7 mouse cellular contexts compared by ENCODE assay signal in the genomic region with DNA sequence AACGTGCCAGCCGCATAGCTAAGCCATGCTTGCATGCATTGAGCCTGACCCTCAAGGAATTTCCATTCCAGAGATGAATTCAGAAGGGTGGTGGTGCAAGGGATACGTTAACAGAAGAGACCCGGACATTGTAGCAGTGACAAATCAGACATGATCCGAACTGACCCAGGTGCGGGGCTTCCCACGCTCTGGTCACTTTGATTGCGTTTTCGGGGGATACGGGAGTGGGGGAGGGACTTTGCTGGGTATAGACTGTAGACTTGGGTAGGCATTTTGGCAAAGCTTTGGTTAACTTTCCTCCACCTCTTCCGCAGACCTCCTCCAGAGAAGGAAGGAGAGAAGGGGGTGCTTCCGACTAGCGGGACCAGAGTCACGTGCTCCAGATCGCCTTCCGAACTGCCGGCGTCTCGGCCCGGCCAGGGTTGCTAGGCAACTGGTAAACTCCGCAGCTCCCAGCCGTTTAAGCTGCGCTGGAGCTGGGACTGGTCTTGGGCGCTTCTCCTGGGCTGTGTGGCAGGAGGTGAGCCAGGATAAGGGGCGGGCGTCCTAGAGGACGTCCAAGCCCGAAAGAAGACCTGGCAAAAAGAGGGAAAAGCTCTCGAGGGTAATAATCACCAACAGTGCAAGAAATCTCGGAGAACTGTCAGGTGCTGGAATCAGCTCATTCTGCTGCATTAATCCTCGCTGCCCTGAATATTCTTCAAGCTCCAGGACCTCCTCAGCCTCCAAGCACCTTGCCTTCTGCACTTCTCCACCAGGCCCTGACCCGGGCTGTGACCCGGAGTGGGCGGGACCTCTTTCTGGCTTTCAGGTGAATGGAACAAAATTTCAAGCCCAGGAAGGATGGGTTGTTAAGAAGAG. TPM values are rescaled to one million over a fixed set of nuclear protein-coding genes. Genes with fewer than 3 reads are reported as not detected.
DNase-seq lines count a peak whose midpoint lies in the region; ATAC-seq lines count a peak whose summit lies in the region.

Dnaic2 (plus strand) TSS at position 444 of the 861 bp plus-strand sequence.

- H3K4me1 ChIP-seq in intestine, embryonic 15.5 days (replicated peaks) = peaks cover 16% of the 10 kb centered on the region
- H3K4me1 ChIP-seq in midbrain, embryonic 10.5 days = peaks cover 38% of the 10 kb centered on the region

- peak; percentile 80 for ATAC-seq in intestine, embryonic 15.5 days

- no peaks in the 10 kb centered on the region for H3K27me3 ChIP-seq in intestine, embryonic 15.5 days (replicated peaks)
- peaks cover 26% of the 10 kb centered on the region for H3K27me3 ChIP-seq in midbrain, embryonic 10.5 days (ENCODE audit: low read depth, poor library complexity, severe bottlenecking)
- H3K27me3 ChIP-seq in splenic B cell, adult 2 months (ENCODE audit: control insufficient read depth, insufficient read depth, low read length, poor library complexity, severe bottlenecking) = no peaks in the 10 kb centered on the region; the same call in 1 of the 2 replicates

- H3K4me2 ChIP-seq in intestine, embryonic 15.5 days (replicated peaks) = peak within 1 kb of the TSS; percentile 70

- no peak within 1 kb of the TSS for H3K27ac ChIP-seq in intestine, embryonic 15.5 days
- no peak within 1 kb of the TSS for H3K27ac ChIP-seq in midbrain, embryonic 10.5 days (replicated peaks)

- H3K9me3 ChIP-seq in intestine, embryonic 15.5 days = no peaks in the 10 kb centered on the region
- H3K9me3 ChIP-seq in midbrain, embryonic 10.5 days (replicated peaks) = no peaks in the 10 kb centered on the region

- intact Hi-C loops in left cerebral cortex, postnatal 4 days (cut with DNase I) = no loop called here

- H3K9ac ChIP-seq in intestine, embryonic 15.5 days = no peak within 1 kb of the TSS

- H3K4me3 ChIP-seq in intestine, embryonic 15.5 days (replicated peaks) = peak within 1 kb of the TSS; percentile 26
- H3K4me3 ChIP-seq in midbrain, embryonic 10.5 days = peak within 1 kb of the TSS; percentile 50

- H3K36me3 ChIP-seq in intestine, embryonic 15.5 days = no peaks in the 10 kb centered on the region
- H3K36me3 ChIP-seq in midbrain, embryonic 10.5 days = no peaks in the 10 kb centered on the region
- no peaks in the 10 kb centered on the region for H3K36me3 ChIP-seq in splenic B cell, adult 2 months (ENCODE audit: control insufficient read depth, insufficient read depth, low read length, poor library complexity, severe bottlenecking)

- DNase-seq in adrenal gland, postnatal 4 days (ENCODE audit: low spot score in 2 of 2) = peak; percentile 27 to 44
- DNase-seq in embryo, embryonic 10.5 days (ENCODE audit: low spot score) = peak; percentile 84
- peak; percentile 76 for DNase-seq in gastrocnemius, postnatal 25 days
- peak; percentile 71 for DNase-seq in left cerebral cortex, postnatal 4 days
- DNase-seq in midbrain, embryonic 10.5 days (ENCODE audit: low spot score) = peak; percentile 84
- peak; percentile 53 for DNase-seq in splenic B cell, adult 2 months (ENCODE audit: low read depth, low spot score)

- 10% methylated on average over 34 of the region's 34 CpGs for WGBS in intestine, embryonic 15.5 days
- WGBS in midbrain, embryonic 10.5 days = 11% methylated on average over 34 of the region's 34 CpGs

RNA-seq across cellular contexts. Expression of gene Dnaic2, which starts in this region (rescaled TPM):
- 1 to 10 TPM; 1.7 to 2.0 TPM for total RNA-seq in adrenal gland, postnatal 4 days (2021)
- under 1 TPM; 0.24 to 0.61 TPM for total RNA-seq in gastrocnemius, postnatal 25 days (2021)
- polyA plus RNA-seq in intestine, embryonic 15.5 days (2015; fragmentation: Nextera tagmentation; extraction: Ambion mirVana) = 0.21 and 0.29 TPM in 2 replicates
- 1 to 10 TPM; 1.5 to 1.8 TPM for total RNA-seq in left cerebral cortex, postnatal 4 days (2021)
- polyA plus RNA-seq in midbrain, embryonic 10.5 days (2016; fragmentation: Nextera tagmentation; extraction: Ambion mirVana) = 2.1 and 2.2 TPM in 2 replicates

Comparison
In these comparisons a context has a peak if more than half of its experiments do, and no peak if none do; other contexts are left out.
1. Peak in DNase-seq in gastrocnemius, postnatal 25 days; RNA of the gene not detected or under 1 TPM.
2. Peak in ATAC-seq, H3K4me3 ChIP-seq and H3K4me2 ChIP-seq in intestine, embryonic 15.5 days; RNA of the gene not detected or under 1 TPM.